Mouse (Mus musculus) C2C12 (cell line): ENCODE data around the gene Xrcc1. TPM values are rescaled to one million over a fixed set of nuclear protein-coding genes. Genes with fewer than 3 reads are reported as not detected.
"Not testable (repeated sequence)": the region's sequence is repeated elsewhere in the genome, so short reads cannot be mapped to it uniquely, and the experiment has no call there.

Experiments used
- H3K27me3 ChIP-seq: one replicate; pipeline ENCODE4 v1.6.1; 2011; ENCODE audit not compliant: control insufficient read depth, insufficient read depth, insufficient read length
- H3K36me3 ChIP-seq: one replicate; pipeline ENCODE4 v1.6.1; 2011; ENCODE audit not compliant: control insufficient read depth, insufficient read depth
- H3K4me3 ChIP-seq: one replicate; pipeline ENCODE4 v1.5.1; 2011; ENCODE audit warnings: mild to moderate bottlenecking, control low read depth; ENCODE audit not compliant: poor library complexity, insufficient read depth, severe bottlenecking
- H3K79me2 ChIP-seq: one replicate; pipeline ENCODE4 v1.6.1; 2011; ENCODE audit not compliant: control insufficient read depth, insufficient read depth
- H3K79me3 ChIP-seq: one replicate; pipeline ENCODE4 v1.6.1; 2011; ENCODE audit warnings: low read depth, control low read depth
- H3ac ChIP-seq: one replicate; pipeline ENCODE3; 2011; ENCODE audit warnings: low read depth; ENCODE audit not compliant: control insufficient read depth, insufficient read length
- CEBPB ChIP-seq: IDR thresholded peaks from one replicate; pipeline ENCODE4 v1.6.1; 2011; ENCODE audit warnings: low read depth, mild to moderate bottlenecking, control low read depth, moderate library complexity
- CTCF ChIP-seq: IDR thresholded peaks from one replicate; pipeline ENCODE4 v1.5.1; 2011; ENCODE audit not compliant: control insufficient read depth, insufficient read depth, insufficient read length
- FOSL1 ChIP-seq: IDR thresholded peaks from one replicate; pipeline ENCODE4 v1.8.0; 2011; ENCODE audit warnings: mild to moderate bottlenecking, low read length; ENCODE audit not compliant: poor library complexity, insufficient read depth, severe bottlenecking
- MAX ChIP-seq: IDR thresholded peaks from one replicate; pipeline ENCODE4 v1.6.1; 2011; ENCODE audit warnings: mild to moderate bottlenecking, control low read depth
- MYOD1 ChIP-seq: IDR thresholded peaks from one replicate; pipeline ENCODE4 v1.6.1; 2011; ENCODE audit warnings: low read depth; ENCODE audit not compliant: control insufficient read depth, insufficient read length
- MYOG ChIP-seq: IDR thresholded peaks from one replicate; pipeline ENCODE4 v1.6.1; 2011; ENCODE audit not compliant: control insufficient read depth, insufficient read length; ENCODE audit errors: extremely low read depth
- USF1 ChIP-seq: IDR thresholded peaks from one replicate; pipeline ENCODE4 v1.6.1; 2011; ENCODE audit warnings: low read depth, mild to moderate bottlenecking, control low read depth, moderate library complexity
- polyA plus RNA-seq: library from polyadenylated mRNA; unstranded; fragments of >200 nt; fragmentation: generic; extraction: Trizol; gene quantifications from one replicate; pipeline ENCODE4 v1.2.1, GENCODE M21; 2012; ENCODE audit warnings: missing spikeins

Gene Xrcc1
- polyA plus RNA-seq, 1 experiment, result 57.4 TPM

- Histone ChIP-seq H3K27me3 (no peaks in the 10 kb centered on the region), H3K36me3 (peaks cover 4% of the 10 kb centered on the region), H3K79me2 (no peaks in the 10 kb centered on the region), H3ac (no peak overlapping the region), H3K4me3 (no peak overlapping the region), H3K79me3 (no peaks in the 10 kb centered on the region)
- TF ChIP-seq CTCF, result no peak
- no peak for TF ChIP-seq MAX
- TF ChIP-seq FOSL1, result no peak
- TF ChIP-seq MYOG, result no peak
- no peak for TF ChIP-seq USF1
- no peak for TF ChIP-seq MYOD1
- no peak for TF ChIP-seq CEBPB
Measured at GRCm38 (mm10) chr7:24612308-24612910, 66.3 kb downstream of the Xrcc1 start.

GRCm38 (mm10) chr7:24614816-24615215 is 68.7 kb downstream of the Xrcc1 start:
- Histone ChIP-seq H3K79me2 (no peaks in the 10 kb centered on the region), H3K4me3 (no peak overlapping the region), H3ac (no peak overlapping the region), H3K79me3 (no peaks in the 10 kb centered on the region), H3K27me3 (no peaks in the 10 kb centered on the region), H3K36me3 (peaks cover 5% of the 10 kb centered on the region)
- TF ChIP-seq CTCF (no peak), MYOD1 (peak; percentile 14), MAX (peak; percentile 66), CEBPB (no peak), USF1 (peak; percentile 61), MYOG (no peak), FOSL1 (no peak)

GRCm38 (mm10) chr7:24617763-24618162 is 71.7 kb downstream of the Xrcc1 start:
- no peak for TF ChIP-seq MAX
- no peak for TF ChIP-seq FOSL1
- no peak for TF ChIP-seq MYOG
- no peak for TF ChIP-seq USF1
- no peak for TF ChIP-seq MYOD1
- no peak for TF ChIP-seq CEBPB
- TF ChIP-seq CTCF, result no peak
- Histone ChIP-seq H3K79me3 (no peaks in the 10 kb centered on the region), H3ac (no peak overlapping the region), H3K36me3 (peaks cover 5% of the 10 kb centered on the region), H3K27me3 (no peaks in the 10 kb centered on the region), H3K79me2 (no peaks in the 10 kb centered on the region), H3K4me3 (no peak overlapping the region)

- not testable (repeated sequence) for H3K36me3 ChIP-seq, H3K27me3 ChIP-seq, H3K79me3 ChIP-seq, H3ac ChIP-seq, H3K79me2 ChIP-seq, H3K4me3 ChIP-seq
Measured at GRCm38 (mm10) chr7:24618374-24618773, 72.3 kb downstream of the Xrcc1 start.

GRCm38 (mm10) chr7:24619671-24620397 is 73.7 kb downstream of the Xrcc1 start:
- H3K36me3 ChIP-seq, result peaks cover 5% of the 10 kb centered on the region
- no peaks in the 10 kb centered on the region for H3K27me3 ChIP-seq

GRCm38 (mm10) chr7:24621193-24621592 is 75.1 kb downstream of the Xrcc1 start:
- TF ChIP-seq CEBPB (no peak), CTCF (no peak), MAX (no peak), MYOG (no peak), USF1 (no peak), FOSL1 (no peak), MYOD1 (no peak)
- no peaks in the 10 kb centered on the region for H3K27me3 ChIP-seq
- H3K4me3 ChIP-seq, result no peak overlapping the region
- H3K79me3 ChIP-seq, result no peaks in the 10 kb centered on the region
- no peak overlapping the region for H3ac ChIP-seq
- H3K36me3 ChIP-seq, result peaks cover 5% of the 10 kb centered on the region
- H3K79me2 ChIP-seq, result no peaks in the 10 kb centered on the region

More at GRCm38 (mm10) chr7:24619671-24620397, 73.7 kb downstream of the Xrcc1 start:
- Histone ChIP-seq H3K79me3 (no peaks in the 10 kb centered on the region), H3K4me3 (no peak overlapping the region), H3K79me2 (no peaks in the 10 kb centered on the region), H3ac (no peak overlapping the region)
- TF ChIP-seq MYOD1 (no peak), USF1 (no peak), FOSL1 (no peak), MYOG (no peak), CEBPB (no peak), MAX (no peak), CTCF (no peak)
